Mouse (Mus musculus): ENCODE results near the gene Zbtb42. TPM values are rescaled to one million over a fixed set of nuclear protein-coding genes. Genes with fewer than 3 reads are reported as not detected.

Zbtb42 gene
- total RNA-seq, 2 experiments from 2014 or later: 1.3 to 2.1 TPM

GRCm38 (mm10) chr12:112677943-112678554 is 579 bp upstream of the Zbtb42 start:
- intact Hi-C loops (cut with DNase I; ENCODE audit: low total_unique reads): loop anchor here (2.0 kb wide), 1 partner anchor 29 kb away; no protein-coding TSS in a partner anchor
- no peak for DNase-seq

- DNase-seq: no peak
- intact Hi-C loops (cut with DNase I; ENCODE audit: low total_unique reads): loop anchor here (2.0 kb wide), 1 partner anchor 27 kb away; no protein-coding TSS in a partner anchor
Observed at GRCm38 (mm10) chr12:112679027-112679996, 684 bp downstream of the Zbtb42 start.

- no peak for DNase-seq
- intact Hi-C loops (cut with DNase I; ENCODE audit: low total_unique reads): no loop called here
Observed at GRCm38 (mm10) chr12:112683351-112683750, 4.7 kb downstream of the Zbtb42 start.

- intact Hi-C loops (cut with DNase I; ENCODE audit: low total_unique reads): no loop called here
- no peak for DNase-seq
Observed at GRCm38 (mm10) chr12:112688458-112688857, 9.8 kb downstream of the Zbtb42 start.

- DNase-seq: peak; percentile 94
- intact Hi-C loops (cut with DNase I; ENCODE audit: low total_unique reads): no loop called here
Observed at GRCm38 (mm10) chr12:112693185-112694126, 14.8 kb downstream of the Zbtb42 start.

GRCm38 (mm10) chr12:112694127-112694475 is 15.5 kb downstream of the Zbtb42 start:
- DNase-seq: no peak
- intact Hi-C loops (cut with DNase I; ENCODE audit: low total_unique reads): no loop called here

- intact Hi-C loops (cut with DNase I; ENCODE audit: low total_unique reads): no loop called here
- DNase-seq: no peak
Observed at GRCm38 (mm10) chr12:112696806-112697425, 18.3 kb downstream of the Zbtb42 start.

GRCm38 (mm10) chr12:112700522-112700921 is 21.9 kb downstream of the Zbtb42 start:
- intact Hi-C loops (cut with DNase I; ENCODE audit: low total_unique reads): no loop called here

GRCm38 (mm10) chr12:112702374-112703320 is 24.0 kb downstream of the Zbtb42 start:
- intact Hi-C loops (cut with DNase I; ENCODE audit: low total_unique reads): no loop called here
- DNase-seq: no peak

More at GRCm38 (mm10) chr12:112700522-112700921, 21.9 kb downstream of the Zbtb42 start:
- DNase-seq: peak; percentile 41

GRCm38 (mm10) chr12:112706704-112707572 is 28.3 kb downstream of the Zbtb42 start:
- intact Hi-C loops (cut with DNase I; ENCODE audit: low total_unique reads): loop anchor here (2.0 kb wide), 2 partner anchors 28 to 54 kb away; partner anchors contain the start of gene Zbtb42
- DNase-seq: peak; percentile 89

- DNase-seq: no peak
- intact Hi-C loops (cut with DNase I; ENCODE audit: low total_unique reads): loop anchor here (2.0 kb wide), 2 partner anchors 29 to 55 kb away; partner anchors contain the start of gene Zbtb42
Observed at GRCm38 (mm10) chr12:112707573-112707869, 28.9 kb downstream of the Zbtb42 start.

- no peak for DNase-seq
- intact Hi-C loops (cut with DNase I; ENCODE audit: low total_unique reads): no loop called here
Observed at GRCm38 (mm10) chr12:112713984-112714383, 35.4 kb downstream of the Zbtb42 start.

- intact Hi-C loops (cut with DNase I; ENCODE audit: low total_unique reads): no loop called here
- peak; percentile 44 for DNase-seq
Observed at GRCm38 (mm10) chr12:112717140-112717539, 38.5 kb downstream of the Zbtb42 start.

GRCm38 (mm10) chr12:112718995-112719394 is 40.4 kb downstream of the Zbtb42 start:
- intact Hi-C loops (cut with DNase I; ENCODE audit: low total_unique reads): no loop called here
- DNase-seq: no peak

GRCm38 (mm10) chr12:112720216-112720615 is 41.6 kb downstream of the Zbtb42 start, which contains the start of gene Cep170b:
Gene Cep170b (plus strand): TSS chr12:112720455.
- DNase-seq: no peak
- intact Hi-C loops (cut with DNase I; ENCODE audit: low total_unique reads): no loop called here

- DNase-seq: no peak
- intact Hi-C loops (cut with DNase I; ENCODE audit: low total_unique reads): no loop called here
Observed at GRCm38 (mm10) chr12:112720890-112721423, 42.3 kb downstream of the Zbtb42 start.
